Mouse (Mus musculus): ENCODE data around the gene Unc5cl.

- TF ChIP-seq EP300 (IDR thresholded peaks at IDR 0.05; ENCODE audit: low read depth): no peak
- TF ChIP-seq CTCF (IDR thresholded peaks at IDR 0.05; ENCODE audit: low read depth): no peak
Observed at GRCm38 (mm10) chr17:48484191-48484590, 29.5 kb downstream of the Unc5cl start.
